ENCODE assay signal across 8 mouse cellular contexts in genomic region chr9:58581958-58582540, GRCm38 (mm10). TPM values are rescaled to one million over a fixed set of nuclear protein-coding genes. Genes with fewer than 3 reads are reported as not detected.
A peak's percentile ranks its signal among the peaks of the same experiment; 100 is the strongest.
DNase-seq lines count a peak whose midpoint lies in the region; ATAC-seq and TF ChIP-seq lines count a peak whose summit lies in the region.

TSS of gene Nptn (plus strand) at chr9:58582240.

- H3K9me3 ChIP-seq in forebrain, embryonic 10.5 days = no peaks in the 10 kb centered on the region
- H3K9me3 ChIP-seq in heart, embryonic 15.5 days (replicated peaks) = no peaks in the 10 kb centered on the region
- H3K9me3 ChIP-seq in liver, embryonic 14.5 days (ENCODE audit: control insufficient read depth, low read length) = no peaks in the 10 kb centered on the region
- no peaks in the 10 kb centered on the region for H3K9me3 ChIP-seq in neural tube, embryonic 11.5 days (ENCODE audit: control insufficient read depth, low read length)
- no peaks in the 10 kb centered on the region for H3K9me3 ChIP-seq in stomach, postnatal 0 days (ENCODE audit: control insufficient read depth, low read length)

- under 1% methylated on average over 42 of the region's 56 CpGs for WGBS in forebrain, embryonic 10.5 days
- 0% methylated on average over 34 of the region's 56 CpGs for WGBS in heart, embryonic 15.5 days
- WGBS in liver, embryonic 14.5 days (ENCODE audit: insufficient replicate concordance) = under 1% methylated on average over 50 of the region's 56 CpGs
- WGBS in neural tube, embryonic 11.5 days = 0% methylated on average over 40 of the region's 56 CpGs
- WGBS in stomach, postnatal 0 days = under 1% methylated on average over 42 of the region's 56 CpGs

- H3K4me3 ChIP-seq in forebrain, embryonic 10.5 days = peak within 1 kb of the TSS; percentile 96
- H3K4me3 ChIP-seq in heart, embryonic 15.5 days = peak within 1 kb of the TSS; percentile 99
- peak within 1 kb of the TSS; percentile 90 to 97 for H3K4me3 ChIP-seq in liver, embryonic 14.5 days (ENCODE audit: insufficient read depth in 1 of 2, low read depth in 2 of 2, low read length in 2 of 2)
- H3K4me3 ChIP-seq in neural tube, embryonic 11.5 days (ENCODE audit: low read depth, low read length) = peak within 1 kb of the TSS; percentile 96
- peak within 1 kb of the TSS; percentile 81 for H3K4me3 ChIP-seq in stomach, postnatal 0 days (ENCODE audit: low read depth, low read length)

- peak within 1 kb of the TSS; percentile 79 for H3K4me2 ChIP-seq in heart, embryonic 15.5 days
- peak within 1 kb of the TSS; percentile 92 for H3K4me2 ChIP-seq in liver, embryonic 14.5 days (ENCODE audit: low read depth)
- H3K4me2 ChIP-seq in neural tube, embryonic 11.5 days (ENCODE audit: low read depth) = peak within 1 kb of the TSS; percentile 53
- H3K4me2 ChIP-seq in stomach, postnatal 0 days (replicated peaks; ENCODE audit: low read depth) = peak within 1 kb of the TSS; percentile 60

- peak; percentile 94 to 95 for DNase-seq in CD8-positive naive resting alpha-beta T cell, adult 2 months (ENCODE audit: low read depth in 2 of 2, low spot score in 2 of 2)
- DNase-seq in c-Kit-positive CD71-negative TER-119-negative erythroid progenitor cells, embryonic 14.5 days (ENCODE audit: low read depth) = peak; percentile 89
- DNase-seq in forebrain, embryonic 10.5 days (ENCODE audit: extremely low spot score, low spot score) = peak; percentile 96
- DNase-seq in kidney, postnatal 25 days = peak; percentile 98 to 99
- peak; percentile 95 to 98 (median 97) for DNase-seq in liver, embryonic 14.5 days (ENCODE audit: low read depth in 3 of 3, low spot score in 3 of 3)
- DNase-seq in neural tube, embryonic 11.5 days (ENCODE audit: low spot score) = peak; percentile 100
- DNase-seq in stomach, postnatal 0 days (ENCODE audit: low spot score) = peak; percentile 100

- H3K27me3 ChIP-seq in forebrain, embryonic 10.5 days (ENCODE audit: poor library complexity, severe bottlenecking) = no peaks in the 10 kb centered on the region
- no peaks in the 10 kb centered on the region for H3K27me3 ChIP-seq in heart, embryonic 15.5 days
- H3K27me3 ChIP-seq in liver, embryonic 14.5 days (ENCODE audit: control insufficient read depth, insufficient read depth, low read length) = no peaks in the 10 kb centered on the region
- H3K27me3 ChIP-seq in neural tube, embryonic 11.5 days (ENCODE audit: control insufficient read depth, insufficient read depth, low read length) = no peaks in the 10 kb centered on the region
- H3K27me3 ChIP-seq in stomach, postnatal 0 days (ENCODE audit: control insufficient read depth, insufficient read depth, low read length) = no peaks in the 10 kb centered on the region

- H3K9ac ChIP-seq in heart, embryonic 15.5 days = peak within 1 kb of the TSS; percentile 99
- peak within 1 kb of the TSS; percentile 100 for H3K9ac ChIP-seq in liver, embryonic 14.5 days (replicated peaks)
- H3K9ac ChIP-seq in neural tube, embryonic 11.5 days (ENCODE audit: low read length) = peak within 1 kb of the TSS; percentile 97
- peak within 1 kb of the TSS; percentile 98 for H3K9ac ChIP-seq in stomach, postnatal 0 days (ENCODE audit: low read length)

- TF ChIP-seq EP300 in liver, embryonic 14.5 days (IDR thresholded peaks at IDR 0.05; ENCODE audit: low read depth) = peak; percentile 81
- peak; percentile 97 for TF ChIP-seq EP300 in stomach, postnatal 0 days (optimal IDR thresholded peaks at IDR 0.05)

- no peak for TF ChIP-seq CTCF in liver, embryonic 14.5 days (IDR thresholded peaks at IDR 0.05; ENCODE audit: low read depth)
- no peak for TF ChIP-seq CTCF in stomach, postnatal 0 days (IDR thresholded peaks at IDR 0.05; ENCODE audit: low read depth)

- H3K4me1 ChIP-seq in forebrain, embryonic 10.5 days = peaks cover 23% of the 10 kb centered on the region
- H3K4me1 ChIP-seq in heart, embryonic 15.5 days (replicated peaks) = peaks cover 18% of the 10 kb centered on the region
- peaks cover 13 to 14% of the 10 kb centered on the region in 2 experiments for H3K4me1 ChIP-seq in liver, embryonic 14.5 days (replicated peaks; ENCODE audit: control insufficient read depth in 2 of 2, insufficient read depth in 2 of 2, low read length in 1 of 2)
- H3K4me1 ChIP-seq in neural tube, embryonic 11.5 days (ENCODE audit: control insufficient read depth, insufficient read depth, low read length) = peaks cover 7% of the 10 kb centered on the region; the same call in 1 of the 2 replicates
- H3K4me1 ChIP-seq in stomach, postnatal 0 days (replicated peaks; ENCODE audit: control insufficient read depth, insufficient read depth) = no peaks in the 10 kb centered on the region

- ATAC-seq in heart, embryonic 15.5 days (replicated peaks; ENCODE audit: insufficient number of reproducible peaks, insufficient read depth, low FRiP score, low read depth) = peak; percentile 98
- peak; percentile 96 for ATAC-seq in liver, embryonic 14.5 days (ENCODE audit: insufficient read depth)
- ATAC-seq in neural tube, embryonic 11.5 days (ENCODE audit: insufficient read depth, low FRiP score, low TSS enrichment) = peak; percentile 99
- ATAC-seq in stomach, postnatal 0 days (ENCODE audit: low FRiP score, low TSS enrichment) = peak; percentile 99

- peak within 1 kb of the TSS; percentile 96 for H3K27ac ChIP-seq in forebrain, embryonic 10.5 days
- H3K27ac ChIP-seq in heart, embryonic 15.5 days = peak within 1 kb of the TSS; percentile 99
- H3K27ac ChIP-seq in liver, embryonic 14.5 days = peak within 1 kb of the TSS; percentile 89
- H3K27ac ChIP-seq in neural tube, embryonic 11.5 days (ENCODE audit: low read depth, low read length) = peak within 1 kb of the TSS; percentile 97
- peak within 1 kb of the TSS; percentile 95 for H3K27ac ChIP-seq in stomach, postnatal 0 days (replicated peaks)

- no peaks in the 10 kb centered on the region for H3K36me3 ChIP-seq in forebrain, embryonic 10.5 days (replicated peaks)
- H3K36me3 ChIP-seq in heart, embryonic 15.5 days = no peaks in the 10 kb centered on the region
- no peaks in the 10 kb centered on the region; the same call in 1 of the 2 replicates for H3K36me3 ChIP-seq in liver, embryonic 14.5 days (replicated peaks; ENCODE audit: control insufficient read depth, insufficient read depth, low read depth)
- H3K36me3 ChIP-seq in neural tube, embryonic 11.5 days (ENCODE audit: control insufficient read depth, insufficient read depth, low read length) = no peaks in the 10 kb centered on the region
- no peaks in the 10 kb centered on the region for H3K36me3 ChIP-seq in stomach, postnatal 0 days (ENCODE audit: control insufficient read depth, insufficient read depth, low read length)

RNA-seq across cellular contexts. Expression of gene Nptn, which starts in this region (rescaled TPM):
- 48.0 and 50.7 TPM in 2 replicates for polyA plus RNA-seq in forebrain, embryonic 10.5 days (2016; fragmentation: Nextera tagmentation; extraction: Ambion mirVana)
- polyA plus RNA-seq in heart, embryonic 15.5 days (2015; fragmentation: Nextera tagmentation; extraction: Ambion mirVana) = 103 and 108 TPM in 2 replicates
- 121 and 145 TPM in 2 replicates for polyA plus RNA-seq in liver, embryonic 14.5 days (2012; rRNA removed)
- 107 and 112 TPM in 2 replicates for polyA plus RNA-seq in liver, embryonic 14.5 days (2014; fragmentation: Nextera tagmentation; extraction: Ambion mirVana)
- polyA plus RNA-seq in neural tube, embryonic 11.5 days (2014; fragmentation: Nextera tagmentation; extraction: Ambion mirVana) = 72.9 and 85.0 TPM in 2 replicates
- polyA plus RNA-seq in stomach, postnatal 0 days (2015; fragmentation: Nextera tagmentation; extraction: Ambion mirVana) = 130 and 136 TPM in 2 replicates

Comparison
In these comparisons a context has a peak if more than half of its experiments do, and no peak if none do; other contexts are left out.
1. Peak in every context shown above with its lines: DNase-seq, ATAC-seq, H3K4me3 ChIP-seq and H3K27ac ChIP-seq.